Mouse (Mus musculus) midbrain, embryonic 15.5 days (tissue): ENCODE results near the gene Tspan12. TPM values are rescaled to one million over a fixed set of nuclear protein-coding genes. Genes with fewer than 3 reads are reported as not detected.

Experiments used
- ATAC-seq: fragments of 200-750 bp; cut with Nextera tagmentation; replicated peaks from 2 replicates; pipeline ENCODE4 v1.8.0; 2017; ENCODE audit warnings: moderate TSS enrichment
- H3K27ac ChIP-seq: fragments of 300-500 bp; sonication (generic); 2 replicates; pipeline ENCODE4 v1.5.1; 2015; ENCODE audit warnings: mild to moderate bottlenecking, inconsistent platforms
- H3K27me3 ChIP-seq: fragments of 300-500 bp; sonication (generic); replicated peaks from 2 replicates; pipeline ENCODE4 v1.6.1; 2015; ENCODE audit warnings: inconsistent platforms
- H3K36me3 ChIP-seq: fragments of 300-500 bp; sonication (generic); replicated peaks from 2 replicates; pipeline ENCODE4 v1.6.1; 2015; ENCODE audit warnings: inconsistent platforms
- H3K4me1 ChIP-seq: fragments of 300-500 bp; sonication (generic); 2 replicates; pipeline ENCODE4 v1.6.1; 2015; ENCODE audit warnings: inconsistent platforms
- H3K4me2 ChIP-seq: fragments of 300-500 bp; sonication (generic); 2 replicates; pipeline ENCODE4 v1.6.1; 2015; ENCODE audit warnings: inconsistent platforms, mild to moderate bottlenecking, moderate library complexity
- H3K4me3 ChIP-seq: fragments of 300-500 bp; sonication (generic); 2 replicates; pipeline ENCODE4 v1.5.1; 2015; ENCODE audit warnings: mild to moderate bottlenecking, inconsistent platforms
- H3K9ac ChIP-seq: fragments of 300-500 bp; sonication (generic); 2 replicates; pipeline ENCODE4 v1.6.1; 2015; ENCODE audit warnings: mild to moderate bottlenecking, inconsistent platforms
- H3K9me3 ChIP-seq: fragments of 300-500 bp; sonication (generic); 2 replicates; pipeline ENCODE4 v1.6.1; 2016; ENCODE audit warnings: inconsistent platforms
- WGBS: fragments of 180-500 bp; shearing (Covaris S2); methylation state at CpG from one replicate; pipeline ENCODE4 v1.1.7; 2015; ENCODE audit warnings: mixed read lengths; 5-methylcytosine and 5-hydroxymethylcytosine counted together
- polyA plus RNA-seq: library from polyadenylated mRNA; unstranded; fragments of >200 nt; fragmentation: Nextera tagmentation; extraction: Ambion mirVana; gene quantifications from 2 replicates; pipeline ENCODE4 v1.2.1, GENCODE M21; 2015

The Tspan12 gene
- polyA plus RNA-seq, 1 experiment from 2014 or later = 55.1 TPM

GRCm38 (mm10) chr6:21823281-21823680 is 29.0 kb downstream of the Tspan12 start:
- Histone ChIP-seq H3K9ac (no peak overlapping the region), H3K36me3 (no peaks in the 10 kb centered on the region)
- WGBS = 69% methylated on average over 8 of the region's 8 CpGs

GRCm38 (mm10) chr6:21822721-21823134 is 29.6 kb downstream of the Tspan12 start:
- 90% methylated on average over 7 of the region's 7 CpGs for WGBS

More at GRCm38 (mm10) chr6:21823281-21823680, 29.0 kb downstream of the Tspan12 start:
- Histone ChIP-seq H3K27ac (no peak overlapping the region), H3K27me3 (no peaks in the 10 kb centered on the region), H3K9me3 (no peaks in the 10 kb centered on the region), H3K4me1 (no peaks in the 10 kb centered on the region), H3K4me3 (no peak overlapping the region), H3K4me2 (no peak overlapping the region)
- no peak for ATAC-seq

GRCm38 (mm10) chr6:21818107-21818807 is 34.1 kb downstream of the Tspan12 start:
- WGBS = 45% methylated on average over 5 of the region's 5 CpGs
- 0 out of 2 replicates have a peak, but pooled peaks cover 6% of the 10 kb centered on the region for H3K36me3 ChIP-seq
- no peak overlapping the region for H3K4me2 ChIP-seq
- H3K27me3 ChIP-seq = no peaks in the 10 kb centered on the region
- no peaks in the 10 kb centered on the region for H3K4me1 ChIP-seq
- H3K4me3 ChIP-seq = no peak overlapping the region
- H3K9ac ChIP-seq = no peak overlapping the region
- no peak for ATAC-seq
- H3K27ac ChIP-seq = no peak overlapping the region
- no peaks in the 10 kb centered on the region for H3K9me3 ChIP-seq

More at GRCm38 (mm10) chr6:21822721-21823134, 29.6 kb downstream of the Tspan12 start:
- no peaks in the 10 kb centered on the region for H3K4me1 ChIP-seq
- no peak overlapping the region for H3K4me2 ChIP-seq
- H3K27me3 ChIP-seq = no peaks in the 10 kb centered on the region
- H3K9me3 ChIP-seq = no peaks in the 10 kb centered on the region
- no peak overlapping the region for H3K4me3 ChIP-seq
- H3K36me3 ChIP-seq = no peaks in the 10 kb centered on the region
- H3K9ac ChIP-seq = no peak overlapping the region
- H3K27ac ChIP-seq = no peak overlapping the region
- no peak for ATAC-seq

- Histone ChIP-seq H3K9me3 (no peaks in the 10 kb centered on the region), H3K36me3 (no peaks in the 10 kb centered on the region), H3K4me1 (no peaks in the 10 kb centered on the region), H3K4me2 (no peak overlapping the region), H3K27ac (no peak overlapping the region), H3K27me3 (no peaks in the 10 kb centered on the region), H3K4me3 (no peak overlapping the region), H3K9ac (no peak overlapping the region)
- no peak for ATAC-seq
- 92% methylated on average over 7 of the region's 7 CpGs for WGBS
Observed at GRCm38 (mm10) chr6:21806005-21806404, 46.3 kb downstream of the Tspan12 start.

- Histone ChIP-seq H3K9ac (no peak overlapping the region), H3K27me3 (no peaks in the 10 kb centered on the region), H3K4me1 (no peaks in the 10 kb centered on the region), H3K36me3 (no peaks in the 10 kb centered on the region), H3K4me3 (no peak overlapping the region), H3K9me3 (no peaks in the 10 kb centered on the region), H3K4me2 (no peak overlapping the region), H3K27ac (no peak overlapping the region)
- WGBS = 78% methylated on average over 7 of the region's 7 CpGs
- ATAC-seq = no peak
Observed at GRCm38 (mm10) chr6:21805013-21805570, 47.2 kb downstream of the Tspan12 start.

- H3K27ac ChIP-seq = no peak overlapping the region
- no peak for ATAC-seq
Observed at GRCm38 (mm10) chr6:21803483-21804340, 48.6 kb downstream of the Tspan12 start.

GRCm38 (mm10) chr6:21798581-21798980 is 53.7 kb downstream of the Tspan12 start:
- H3K4me1 ChIP-seq = no peaks in the 10 kb centered on the region
- no peak overlapping the region for H3K9ac ChIP-seq
- H3K36me3 ChIP-seq = 0 out of 2 replicates have a peak, but pooled peaks cover 8% of the 10 kb centered on the region
- H3K4me3 ChIP-seq = no peak overlapping the region
- H3K4me2 ChIP-seq = no peak overlapping the region
- H3K27me3 ChIP-seq = no peaks in the 10 kb centered on the region
- no peak for ATAC-seq
- no peaks in the 10 kb centered on the region for H3K9me3 ChIP-seq
- 88% methylated on average over 9 of the region's 9 CpGs for whole genome bisulfite sequencing
- H3K27ac ChIP-seq = no peak overlapping the region

More at GRCm38 (mm10) chr6:21803483-21804340, 48.6 kb downstream of the Tspan12 start:
- Histone ChIP-seq H3K9me3 (no peaks in the 10 kb centered on the region), H3K27me3 (no peaks in the 10 kb centered on the region), H3K4me1 (no peaks in the 10 kb centered on the region), H3K9ac (no peak overlapping the region), H3K4me3 (no peak overlapping the region), H3K36me3 (0 out of 2 replicates have a peak, but pooled peaks cover 5% of the 10 kb centered on the region), H3K4me2 (no peak overlapping the region)
- 76% methylated on average over 10 of the region's 10 CpGs for WGBS

- no peak overlapping the region for H3K4me2 ChIP-seq
- H3K36me3 ChIP-seq = 0 out of 2 replicates have a peak, but pooled peaks cover 8% of the 10 kb centered on the region
- H3K27ac ChIP-seq = no peak overlapping the region
- H3K9ac ChIP-seq = no peak overlapping the region
- WGBS = 94% methylated on average over 4 of the region's 4 CpGs
- no peaks in the 10 kb centered on the region for H3K9me3 ChIP-seq
- H3K4me1 ChIP-seq = no peaks in the 10 kb centered on the region
- no peak overlapping the region for H3K4me3 ChIP-seq
- H3K27me3 ChIP-seq = no peaks in the 10 kb centered on the region
- ATAC-seq = no peak
Observed at GRCm38 (mm10) chr6:21797087-21797486, 55.2 kb downstream of the Tspan12 start.

GRCm38 (mm10) chr6:21796413-21796812 is 55.9 kb downstream of the Tspan12 start:
- ATAC-seq = no peak

GRCm38 (mm10) chr6:21795410-21795809 is 56.9 kb downstream of the Tspan12 start:
- ATAC-seq = 0 out of 2 replicates have a peak, but pooled peaks have one; percentile 68
- H3K4me2 ChIP-seq = no peak overlapping the region
- no peaks in the 10 kb centered on the region for H3K27me3 ChIP-seq
- H3K4me3 ChIP-seq = no peak overlapping the region
- no peak overlapping the region for H3K9ac ChIP-seq
- no peaks in the 10 kb centered on the region for H3K4me1 ChIP-seq
- H3K27ac ChIP-seq = no peak overlapping the region
- WGBS = 87% methylated on average over 5 of the region's 5 CpGs
- H3K9me3 ChIP-seq = no peaks in the 10 kb centered on the region
- 0 out of 2 replicates have a peak, but pooled peaks cover 8% of the 10 kb centered on the region for H3K36me3 ChIP-seq

More at GRCm38 (mm10) chr6:21796413-21796812, 55.9 kb downstream of the Tspan12 start:
- Histone ChIP-seq H3K9me3 (no peaks in the 10 kb centered on the region), H3K4me1 (no peaks in the 10 kb centered on the region), H3K4me2 (no peak overlapping the region), H3K27me3 (no peaks in the 10 kb centered on the region), H3K9ac (no peak overlapping the region), H3K4me3 (no peak overlapping the region), H3K27ac (no peak overlapping the region), H3K36me3 (0 out of 2 replicates have a peak, but pooled peaks cover 8% of the 10 kb centered on the region)
- WGBS = 74% methylated on average over 10 of the region's 10 CpGs

- H3K36me3 ChIP-seq = 0 out of 2 replicates have a peak, but pooled peaks cover 8% of the 10 kb centered on the region
- H3K4me2 ChIP-seq = no peak overlapping the region
- 4% methylated on average over 7 of the region's 7 CpGs for WGBS
- H3K4me1 ChIP-seq = no peaks in the 10 kb centered on the region
- H3K9me3 ChIP-seq = no peaks in the 10 kb centered on the region
- H3K27me3 ChIP-seq = no peaks in the 10 kb centered on the region
- peak; percentile 90 for ATAC-seq
- H3K4me3 ChIP-seq = no peak overlapping the region
- no peak overlapping the region for H3K27ac ChIP-seq
- H3K9ac ChIP-seq = no peak overlapping the region
Observed at GRCm38 (mm10) chr6:21795072-21795407, 57.3 kb downstream of the Tspan12 start.
